Mouse (Mus musculus): ENCODE data around the gene Sapcd1. TPM values are rescaled to one million over a fixed set of nuclear protein-coding genes. Genes with fewer than 3 reads are reported as not detected.

Gene Sapcd1
- 94.1 and 124 TPM in 2 replicates for total RNA-seq (2012; rRNA removed)
- 130 and 142 TPM in 2 replicates for total RNA-seq (2014; rRNA removed)
- 94.4 and 105 TPM in 2 replicates for polyA plus RNA-seq (2012; ENCODE audit: insufficient read length, low read depth)

DNA sequence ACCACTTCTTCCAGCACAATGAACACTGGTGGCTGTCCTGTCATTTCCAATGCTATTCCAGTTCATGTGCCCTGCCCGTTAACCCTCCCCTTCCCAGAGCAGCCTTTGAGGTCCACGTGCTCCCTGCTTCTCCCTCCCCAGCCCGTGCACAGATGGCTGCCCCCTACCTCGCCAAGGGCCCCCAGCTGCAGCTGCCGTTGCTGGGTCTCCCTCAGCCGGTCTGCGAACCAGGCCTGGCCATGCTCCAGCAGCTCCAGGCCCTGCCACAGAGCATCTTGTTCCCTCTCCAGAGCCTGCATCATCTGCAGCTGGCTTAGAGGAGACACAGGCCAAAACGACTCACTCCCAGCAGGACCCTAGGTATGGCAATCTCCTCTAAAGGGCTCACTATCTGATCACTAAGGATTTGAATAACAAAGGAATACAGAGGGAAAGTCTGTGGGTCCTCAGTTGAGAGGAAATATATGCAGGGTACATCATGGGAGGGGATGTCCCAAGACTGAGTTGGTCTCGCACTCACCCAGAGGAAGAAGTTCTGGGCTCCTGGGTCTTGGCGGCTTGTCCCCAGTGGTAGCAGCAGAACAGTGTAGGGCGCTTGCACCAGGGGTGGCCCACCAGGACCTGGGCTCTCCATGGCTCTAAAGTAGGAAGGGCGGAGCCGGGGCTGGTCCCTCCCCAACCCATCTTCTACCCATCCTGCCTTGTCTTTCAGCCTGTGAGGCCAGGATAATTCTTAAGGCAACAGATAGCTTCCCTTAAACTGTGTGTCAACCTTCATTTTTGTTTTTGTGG lies at the start of gene Sapcd1:
TSS of gene Sapcd1 (minus strand) at position 740 of the 792 bp plus-strand sequence.
- H3K27me3 ChIP-seq (replicated peaks) = no peaks in the 10 kb centered on the region
- peaks cover 19 to 73% of the 10 kb centered on the region in 2 experiments for H3K4me1 ChIP-seq (ENCODE audit: control insufficient read depth in 1 of 2, insufficient read depth in 2 of 2)
- H3K4me3 ChIP-seq (replicated peaks in 1 of 3; ENCODE audit: low read depth in 2 of 3, low read length in 2 of 3, poor library complexity in 1 of 3) = peak within 1 kb of the TSS; percentile 52 to 86 (median 58)
- in situ Hi-C loops (cut with MboI; ENCODE audit: low pct_ligation_motif_present, low pct_unique_long_range_greater_than_20kb, low sequenced_read_pairs) (loop anchor here (10.0 kb wide), 1 partner anchor 87 kb away; the partner anchor contains the start of gene Ly6g5b), dilution Hi-C loops (cut with MboI; ENCODE audit: extremely low pct_ligation_motif_present, extremely low pct_unique_long_range_greater_than_20kb, low sequenced_read_pairs) (no loop called here)
- DNase-seq (ENCODE audit: extremely low read depth) = peak; percentile 96
- peak within 1 kb of the TSS; percentile 43 for H3K4me2 ChIP-seq (ENCODE audit: insufficient read depth, low read depth, poor library complexity, severe bottlenecking)
- H3K27ac ChIP-seq (ENCODE audit: insufficient read depth, low read depth) = peak within 1 kb of the TSS; percentile 91
- H3K79me2 ChIP-seq (replicated peaks; ENCODE audit: control insufficient read depth, extremely low read depth, insufficient read depth, poor library complexity, severe bottlenecking) = no peaks in the 10 kb centered on the region; the same call in none of the 2 replicates
- peak within 1 kb of the TSS; percentile 75 for H3K9ac ChIP-seq (ENCODE audit: insufficient read depth, low read depth)
- TF ChIP-seq MEF2A (IDR thresholded peaks at IDR 0.05; ENCODE audit: borderline replicate concordance, low read depth, low read length) (no peak), TBP (conservative IDR thresholded peaks at IDR 0.05; ENCODE audit: low read depth, low read length) (peak; percentile 81), TCF12 (IDR thresholded peaks at IDR 0.05; ENCODE audit: low read depth, low read length) (0 out of 2 replicates have a peak, but pooled peaks have one; percentile 1), MYC (IDR thresholded peaks at IDR 0.05; ENCODE audit: low read depth, low read length) (0 out of 2 replicates have a peak, but pooled peaks have one; percentile 8), JUN (IDR thresholded peaks at IDR 0.05; ENCODE audit: insufficient read depth, low read depth, low read length) (no peak), BHLHE40 (IDR thresholded peaks at IDR 0.05; ENCODE audit: low read depth, low read length) (peak; percentile 20; the same call in 1 of the 2 replicates), E2F4 (IDR thresholded peaks at IDR 0.05; ENCODE audit: insufficient replicate concordance, low read depth, low read length) (no peak), MAZ (IDR thresholded peaks at IDR 0.05; ENCODE audit: low read depth, low read length) (no peak), RCOR1 (conservative IDR thresholded peaks at IDR 0.05; ENCODE audit: low read depth, low read length) (no peak), CHD1 (IDR thresholded peaks at IDR 0.05; ENCODE audit: low read depth, low read length) (no peak), SMC3 (IDR thresholded peaks at IDR 0.05; ENCODE audit: low read depth, low read length) (no peak), NELFE (IDR thresholded peaks at IDR 0.05; ENCODE audit: low read depth, low read length) (no peak), POLR2AphosphoS2 (IDR thresholded peaks at IDR 0.05; ENCODE audit: low read depth, low read length) (no peak), ETS1 (conservative IDR thresholded peaks at IDR 0.05; ENCODE audit: low read depth, low read length) (peak; percentile 14; the same call in 1 of the 2 replicates), ZNF384 (IDR thresholded peaks at IDR 0.05; ENCODE audit: low read depth, low read length) (no peak), HCFC1 (IDR thresholded peaks at IDR 0.05; ENCODE audit: low read depth, low read length) (no peak), IRF4 (IDR thresholded peaks at IDR 0.05; ENCODE audit: low read depth, low read length) (peak; percentile 12; the same call in 1 of the 2 replicates), POLR2A (IDR thresholded peaks at IDR 0.05; ENCODE audit: low read depth, low read length) (peak; percentile 77), SIN3A (IDR thresholded peaks at IDR 0.05; ENCODE audit: low read length) (no peak), ZC3H11A (IDR thresholded peaks at IDR 0.05; ENCODE audit: low read depth, low read length) (no peak), RAD21 (IDR thresholded peaks at IDR 0.05; ENCODE audit: low read depth, low read length) (no peak; the same call in 1 of the 2 replicates), MAX (IDR thresholded peaks at IDR 0.05; ENCODE audit: low read length) (peak; percentile 39; the same call in 1 of the 2 replicates), ZKSCAN1 (IDR thresholded peaks at IDR 0.05; ENCODE audit: borderline replicate concordance, low read depth, low read length) (no peak), PAX5 (IDR thresholded peaks at IDR 0.05; ENCODE audit: low read length) (no peak), ZMIZ1 (IDR thresholded peaks at IDR 0.05; ENCODE audit: low read depth, low read length) (no peak; the same call in 1 of the 2 replicates), CHD2 (IDR thresholded peaks at IDR 0.05; ENCODE audit: low read length) (no peak)
- peaks cover 4 to 61% of the 10 kb centered on the region in 2 experiments for H3K36me3 ChIP-seq (replicated peaks in 1 of 2; ENCODE audit: control insufficient read depth in 1 of 2, insufficient read depth in 1 of 2, low read length in 1 of 2)
- no peaks in the 10 kb centered on the region for H3K9me3 ChIP-seq (replicated peaks; ENCODE audit: low read length)
